Mouse (Mus musculus) heart, postnatal 0 days (tissue): ENCODE results near the gene Asb1.

ENCODE experiments used
- CTCF ChIP-seq: IDR thresholded peaks from 2 replicates; pipeline ENCODE4 v1.5.1; 2016; ENCODE audit warnings: antibody characterized with exemption, control low read depth, low read depth
- EP300 ChIP-seq: IDR thresholded peaks from 2 replicates; pipeline ENCODE4 v1.6.1; 2016; ENCODE audit warnings: antibody characterized with exemption, low read depth

DNA sequence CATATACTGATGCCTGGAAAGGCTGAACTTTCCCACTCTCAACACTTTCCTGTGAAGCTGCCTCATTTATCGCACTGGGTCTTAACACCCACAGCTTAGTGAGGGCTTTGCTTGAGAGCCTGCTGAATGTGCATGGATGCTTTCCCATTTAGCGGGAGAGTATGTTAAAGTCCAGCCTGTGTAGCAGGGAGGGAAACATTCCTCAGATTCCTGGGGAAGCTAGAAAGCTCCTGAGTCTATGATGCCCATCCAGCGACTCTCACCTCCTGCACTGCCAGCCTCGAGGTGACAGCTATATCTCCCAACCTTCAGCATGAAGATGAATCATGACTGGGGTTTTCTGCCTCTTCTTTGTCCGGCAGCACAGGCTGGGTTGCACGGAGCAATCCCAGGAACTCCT, 49.4 kb downstream of the Asb1 start:
- no peak for TF ChIP-seq CTCF
- TF ChIP-seq EP300 = no peak
